Mouse (Mus musculus) intestine, embryonic 14.5 days (tissue): ENCODE results near the gene Lama2. TPM values are rescaled to one million over a fixed set of nuclear protein-coding genes. Genes with fewer than 3 reads are reported as not detected.

ENCODE experiments used
- ATAC-seq: fragments of 200-750 bp; cut with Nextera tagmentation; replicated peaks from 2 replicates; pipeline ENCODE4 v1.8.0; 2017; ENCODE audit warnings: low read depth, moderate number of reproducible peaks, moderate TSS enrichment, moderate library complexity; ENCODE audit not compliant: low FRiP score, low TSS enrichment
- DNase-seq: peaks from one replicate; pipeline ENCODE4 v3.0.0-alpha.2; 2018; ENCODE audit warnings: low spot score
- H3K27ac ChIP-seq: fragments of 300-500 bp; sonication (generic); 2 replicates; pipeline ENCODE4 v1.5.1; 2014; ENCODE audit warnings: low read depth, mild to moderate bottlenecking, control low read depth
- H3K27me3 ChIP-seq: fragments of 300-500 bp; sonication (generic); replicated peaks from 2 replicates; pipeline ENCODE4 v1.6.1; 2014; ENCODE audit warnings: low read length, control low read depth; ENCODE audit not compliant: control insufficient read depth, insufficient read depth
- H3K36me3 ChIP-seq: fragments of 300-500 bp; sonication (generic); 2 replicates; pipeline ENCODE4 v1.6.1; 2014; ENCODE audit warnings: low read length, control low read depth; ENCODE audit not compliant: control insufficient read depth, insufficient read depth
- H3K4me1 ChIP-seq: fragments of 300-500 bp; sonication (generic); replicated peaks from 2 replicates; pipeline ENCODE4 v1.6.1; 2014; ENCODE audit warnings: low read length, control low read depth, mixed read lengths; ENCODE audit not compliant: control insufficient read depth, insufficient read depth
- H3K4me2 ChIP-seq: fragments of 300-500 bp; sonication (generic); 2 replicates; pipeline ENCODE4 v1.6.1; 2014; ENCODE audit warnings: low read length
- H3K4me3 ChIP-seq: fragments of 300-500 bp; sonication (generic); 2 replicates; pipeline ENCODE4 v1.5.1; 2014; ENCODE audit warnings: low read depth, low read length, control low read depth, mixed read lengths
- H3K9ac ChIP-seq: fragments of 300-500 bp; sonication (generic); 2 replicates; pipeline ENCODE4 v1.6.1; 2014; ENCODE audit warnings: mild to moderate bottlenecking, low read length
- H3K9me3 ChIP-seq: fragments of 300-500 bp; sonication (generic); 2 replicates; pipeline ENCODE4 v1.6.1; 2016; ENCODE audit warnings: low read length, control low read depth; ENCODE audit not compliant: control insufficient read depth
- WGBS: fragments of 180-500 bp; shearing (Covaris S2); extraction: QIAGEN DNeasy Blood & Tissue Kit; methylation state at CpG from one replicate; pipeline ENCODE4 v1.1.7; 2014; 5-methylcytosine and 5-hydroxymethylcytosine counted together
- polyA plus RNA-seq: library from polyadenylated mRNA; unstranded; fragments of >200 nt; fragmentation: Nextera tagmentation; extraction: Ambion mirVana; gene quantifications from 2 replicates; pipeline ENCODE4 v1.2.1, GENCODE M21; 2014

Lama2 gene
- polyA plus RNA-seq, 1 experiment from 2014 or later, result 9.8 TPM

DNA sequence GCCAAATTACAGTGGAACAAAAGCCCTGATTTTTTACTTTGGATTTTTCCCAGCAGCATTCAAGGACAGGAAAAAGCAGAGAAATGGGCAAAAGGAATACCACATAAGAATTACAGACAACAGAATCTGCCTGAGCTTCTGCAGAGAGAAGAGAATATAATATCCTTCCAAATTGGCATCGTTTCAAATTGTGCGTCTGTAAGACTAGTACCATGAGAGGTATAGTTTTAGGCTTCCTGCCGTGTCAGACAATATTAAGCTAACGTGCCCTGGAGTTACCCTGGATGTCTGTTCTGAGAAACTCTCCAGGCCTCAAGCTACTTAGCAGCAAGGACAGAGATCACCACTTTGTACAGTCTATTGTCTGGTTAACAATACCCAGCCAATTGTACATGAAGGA is 384.8 kb downstream of the Lama2 start:
- Histone ChIP-seq H3K4me2 (no peak overlapping the region), H3K27ac (no peak overlapping the region), H3K4me3 (no peak overlapping the region), H3K36me3 (no peaks in the 10 kb centered on the region), H3K4me1 (no peaks in the 10 kb centered on the region), H3K9ac (no peak overlapping the region), H3K27me3 (no peaks in the 10 kb centered on the region), H3K9me3 (no peaks in the 10 kb centered on the region)
- no peak for DNase-seq
- 44% methylated on average over 4 of the region's 4 CpGs for WGBS
- no peak for ATAC-seq

DNA sequence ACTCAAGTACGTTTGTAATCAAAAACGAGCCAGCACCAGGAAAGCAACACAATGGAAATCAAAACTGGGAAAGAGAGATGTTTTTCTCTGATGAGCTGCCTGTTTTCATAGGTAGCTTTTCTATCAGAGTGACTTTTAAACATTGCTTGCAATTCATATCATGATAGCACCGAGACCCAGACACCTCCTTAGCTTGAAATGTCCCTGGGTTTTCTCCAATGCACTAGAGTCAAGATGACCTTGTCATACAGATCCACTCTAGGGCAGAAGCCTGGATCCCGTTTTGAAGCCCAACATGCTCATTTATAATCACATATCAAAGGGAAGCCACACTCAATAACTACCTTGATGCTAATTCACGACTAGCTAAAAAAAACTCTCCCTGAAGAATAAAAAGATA is 386.0 kb downstream of the Lama2 start:
- no peaks in the 10 kb centered on the region for H3K27me3 ChIP-seq
- H3K4me1 ChIP-seq, result no peaks in the 10 kb centered on the region
- DNase-seq, result no peak
- no peak overlapping the region for H3K4me2 ChIP-seq
- no peak for ATAC-seq
- H3K9me3 ChIP-seq, result no peaks in the 10 kb centered on the region
- no peak overlapping the region for H3K4me3 ChIP-seq
- WGBS, result 76% methylated on average over 5 of the region's 5 CpGs
- H3K9ac ChIP-seq, result no peak overlapping the region
- no peaks in the 10 kb centered on the region for H3K36me3 ChIP-seq
- no peak overlapping the region for H3K27ac ChIP-seq

GRCm38 (mm10) chr10:27223815-27224375 is 395.7 kb downstream of the Lama2 start:
- ATAC-seq (no peak), DNase-seq (no peak)
- Histone ChIP-seq H3K4me3 (no peak overlapping the region), H3K27me3 (no peaks in the 10 kb centered on the region), H3K4me1 (no peaks in the 10 kb centered on the region; the same call in 1 of the 2 replicates), H3K9ac (no peak overlapping the region), H3K27ac (no peak overlapping the region), H3K4me2 (no peak overlapping the region), H3K36me3 (no peaks in the 10 kb centered on the region), H3K9me3 (no peaks in the 10 kb centered on the region)
- 31% methylated on average over 8 of the region's 8 CpGs for WGBS

DNA sequence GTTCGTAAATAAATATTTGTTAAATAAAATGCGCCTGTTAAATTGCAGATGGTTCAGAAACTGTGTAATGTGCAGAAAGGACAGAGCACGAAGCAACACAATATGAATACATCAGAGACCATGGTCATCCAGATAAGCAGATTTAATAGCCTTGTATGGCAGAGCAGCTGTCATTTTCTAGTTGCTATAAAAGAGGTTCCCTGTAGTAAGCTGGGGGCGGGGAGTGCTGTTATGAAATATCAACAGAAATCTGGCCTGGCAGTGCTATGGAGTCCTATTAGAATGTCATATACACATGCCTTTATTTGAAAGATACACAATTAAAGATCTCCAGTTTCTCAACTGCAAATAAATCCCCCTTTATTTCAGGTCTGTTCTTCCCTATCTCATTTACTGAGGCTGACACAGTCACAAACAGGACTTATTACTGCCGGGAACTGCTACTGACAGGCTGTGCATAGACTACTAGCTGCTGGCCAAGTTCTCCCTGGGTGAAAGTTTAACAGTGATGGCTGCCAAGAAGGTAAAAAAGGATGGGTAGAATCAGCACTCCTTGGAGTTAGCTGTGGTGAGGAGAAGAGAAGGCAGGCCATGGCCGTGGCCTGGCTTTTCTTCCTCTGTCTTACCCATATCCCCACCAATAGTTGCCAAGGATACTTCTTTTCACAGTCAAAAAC is 396.8 kb downstream of the Lama2 start:
- Histone ChIP-seq H3K27me3 (no peaks in the 10 kb centered on the region), H3K4me2 (no peak overlapping the region), H3K4me1 (no peaks in the 10 kb centered on the region; the same call in 1 of the 2 replicates), H3K4me3 (no peak overlapping the region), H3K36me3 (no peaks in the 10 kb centered on the region), H3K27ac (no peak overlapping the region), H3K9me3 (no peaks in the 10 kb centered on the region), H3K9ac (no peak overlapping the region)
- no peak for DNase-seq
- no peak for ATAC-seq
- WGBS, result 69% methylated on average over 6 of the region's 6 CpGs

DNA sequence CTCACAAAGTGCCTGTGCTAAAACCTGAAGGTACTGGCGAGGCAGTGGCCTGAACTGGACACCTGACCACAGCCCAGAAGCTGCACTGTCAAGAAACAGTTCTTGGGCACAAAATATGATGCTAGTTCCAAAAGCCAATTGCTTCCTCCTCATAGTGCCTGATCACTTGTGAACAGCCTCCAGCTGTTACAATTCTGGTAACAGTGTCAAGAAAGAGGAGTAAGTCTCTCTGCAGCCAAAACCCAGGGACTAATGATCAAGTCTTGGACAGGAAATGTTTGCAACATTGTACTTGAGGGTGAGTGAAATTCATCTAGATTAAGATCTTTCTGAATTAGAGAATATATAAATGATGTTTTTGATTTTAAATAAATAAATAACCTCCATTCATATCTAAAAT is 399.9 kb downstream of the Lama2 start:
- WGBS, result 62% methylated on average over 1 of the region's 1 CpGs
- H3K4me3 ChIP-seq, result no peak overlapping the region
- no peak for DNase-seq

DNA sequence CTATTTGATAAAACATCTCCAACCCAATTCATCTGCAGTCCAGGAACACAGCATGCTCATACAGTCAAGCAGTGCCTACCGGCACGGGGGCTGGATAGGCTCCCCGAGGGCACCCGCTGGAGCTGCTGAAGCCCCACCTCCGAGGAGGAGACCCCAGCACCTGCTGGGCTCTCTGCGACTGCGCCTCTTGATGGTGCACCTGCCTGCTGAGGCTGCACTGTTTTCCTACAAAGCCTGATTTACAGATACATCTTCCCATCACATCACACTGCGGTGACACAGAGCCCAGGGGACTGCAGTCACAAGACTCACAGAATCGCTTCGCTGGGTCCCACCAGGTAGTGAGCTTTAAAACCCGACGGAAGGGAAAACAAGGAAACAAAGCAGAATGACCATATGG is 412.2 kb downstream of the Lama2 start:
- no peaks in the 10 kb centered on the region for H3K9me3 ChIP-seq
- ATAC-seq (no peak), DNase-seq (no peak)
- 27% methylated on average over 12 of the region's 12 CpGs for WGBS
- H3K4me1 ChIP-seq, result no peaks in the 10 kb centered on the region
- H3K27me3 ChIP-seq, result no peaks in the 10 kb centered on the region
- no peak overlapping the region for H3K27ac ChIP-seq
- H3K9ac ChIP-seq, result no peak overlapping the region
- H3K36me3 ChIP-seq, result no peaks in the 10 kb centered on the region
- H3K4me2 ChIP-seq, result no peak overlapping the region
- H3K4me3 ChIP-seq, result no peak overlapping the region

More for the DNA sequence above, 399.9 kb downstream of the Lama2 start:
- Histone ChIP-seq H3K9ac (no peak overlapping the region), H3K27ac (no peak overlapping the region), H3K4me1 (no peaks in the 10 kb centered on the region; the same call in 1 of the 2 replicates), H3K4me2 (no peak overlapping the region), H3K9me3 (no peaks in the 10 kb centered on the region), H3K27me3 (no peaks in the 10 kb centered on the region), H3K36me3 (no peaks in the 10 kb centered on the region)
- no peak for ATAC-seq

GRCm38 (mm10) chr10:27198443-27198842 is 421.1 kb downstream of the Lama2 start:
- Histone ChIP-seq H3K4me3 (no peak overlapping the region), H3K9me3 (no peaks in the 10 kb centered on the region), H3K36me3 (no peaks in the 10 kb centered on the region), H3K27ac (no peak overlapping the region), H3K9ac (no peak overlapping the region), H3K27me3 (no peaks in the 10 kb centered on the region), H3K4me1 (no peaks in the 10 kb centered on the region), H3K4me2 (no peak overlapping the region)
- DNase-seq (no peak), ATAC-seq (no peak)
- 13% methylated on average over 1 of the region's 1 CpGs for WGBS

- no peak overlapping the region for H3K27ac ChIP-seq
- H3K27me3 ChIP-seq, result no peaks in the 10 kb centered on the region
- ATAC-seq (no peak), DNase-seq (no peak)
- H3K9ac ChIP-seq, result no peak overlapping the region
- H3K4me2 ChIP-seq, result no peak overlapping the region
- no peaks in the 10 kb centered on the region for H3K4me1 ChIP-seq
- no peaks in the 10 kb centered on the region for H3K36me3 ChIP-seq
- WGBS, result 86% methylated on average over 8 of the region's 8 CpGs
- H3K4me3 ChIP-seq, result no peak overlapping the region
- H3K9me3 ChIP-seq, result no peaks in the 10 kb centered on the region
Measured at GRCm38 (mm10) chr10:27193986-27194908, 425.3 kb downstream of the Lama2 start.
